Mouse (Mus musculus) hindbrain, postnatal 0 days (tissue): ENCODE data around the gene Zscan20. TPM values are rescaled to one million over a fixed set of nuclear protein-coding genes. Genes with fewer than 3 reads are reported as not detected.

ENCODE experiments used
- ATAC-seq: fragments of 200-750 bp; cut with Nextera tagmentation; 2 replicates; pipeline ENCODE4 v1.8.0; 2017; ENCODE audit warnings: mild to moderate bottlenecking, moderate TSS enrichment, moderate library complexity
- DNase-seq: peaks from one replicate; pipeline ENCODE4 v3.0.0-alpha.2; 2015; ENCODE audit warnings: low spot score
- H3K27ac ChIP-seq: fragments of 300-500 bp; sonication (generic); 2 replicates; pipeline ENCODE4 v1.5.1; 2014; ENCODE audit warnings: mild to moderate bottlenecking
- H3K27me3 ChIP-seq: fragments of 300-500 bp; sonication (generic); 2 replicates; pipeline ENCODE4 v1.6.1; 2014; ENCODE audit warnings: low read length, mixed read lengths; ENCODE audit not compliant: insufficient read depth
- H3K36me3 ChIP-seq: fragments of 300-500 bp; sonication (generic); 2 replicates; pipeline ENCODE4 v1.6.1; 2014; ENCODE audit warnings: low read length, mixed read lengths; ENCODE audit not compliant: insufficient read depth
- H3K4me1 ChIP-seq: fragments of 300-500 bp; sonication (generic); 2 replicates; pipeline ENCODE4 v1.6.1; 2014; ENCODE audit warnings: antibody characterized with exemption, low read length, mixed read lengths; ENCODE audit not compliant: insufficient read depth
- H3K4me2 ChIP-seq: fragments of 300-500 bp; sonication (generic); 2 replicates; pipeline ENCODE4 v1.6.1; 2014; ENCODE audit warnings: low read depth, mild to moderate bottlenecking, low read length, moderate library complexity, mixed read lengths
- H3K4me3 ChIP-seq: fragments of 300-500 bp; sonication (generic); 2 replicates; pipeline ENCODE4 v1.5.1; 2014; ENCODE audit warnings: low read length
- H3K9ac ChIP-seq: fragments of 300-500 bp; sonication (generic); replicated peaks from 2 replicates; pipeline ENCODE4 v1.6.1; 2014; ENCODE audit warnings: mild to moderate bottlenecking, low read length, moderate library complexity, mixed read lengths
- H3K9me3 ChIP-seq: fragments of 300-500 bp; sonication (generic); 2 replicates; pipeline ENCODE4 v1.6.1; 2016; ENCODE audit warnings: low read length, mixed read lengths
- CTCF ChIP-seq: IDR thresholded peaks from 2 replicates; pipeline ENCODE4 v1.5.1; 2016; ENCODE audit warnings: antibody characterized with exemption, control low read depth, low read depth
- WGBS: fragments of 180-500 bp; shearing (Covaris S2); extraction: QIAGEN DNeasy Blood & Tissue Kit; methylation state at CpG from one replicate; pipeline ENCODE4 v1.1.7; 2014; 5-methylcytosine and 5-hydroxymethylcytosine counted together
- polyA plus RNA-seq: library from polyadenylated mRNA; unstranded; fragments of >200 nt; fragmentation: Nextera tagmentation; extraction: Ambion mirVana; gene quantifications from 2 replicates; pipeline ENCODE4 v1.2.1, GENCODE M21; 2015
- total RNA-seq: library from RNA; depleted of rRNA; stranded (reverse); fragments of >200 nt; gene quantifications from 2 replicates; pipeline ENCODE4 v1.2.3, GENCODE M21; 2014; rRNA removed

The Zscan20 gene
- total RNA-seq, result 6.7 and 15.3 TPM in 2 replicates
- polyA plus RNA-seq, result 1.8 and 1.9 TPM in 2 replicates

- WGBS, result 1% methylated on average over 24 of the region's 24 CpGs
- peak within 1 kb of the TSS; percentile 51 for H3K9ac ChIP-seq
- peak; percentile 99 for DNase-seq
Observed at GRCm38 (mm10) chr4:128609925-128610402, at the start of gene Zscan20. Gene Zscan20, minus strand, starts transcription at chr4:128610098.

GRCm38 (mm10) chr4:128655446-128655845, 45.5 kb upstream of the Zscan20 start:
- no peaks in the 10 kb centered on the region for H3K36me3 ChIP-seq
- peak overlapping the region; percentile 74 for H3K27ac ChIP-seq
- no peaks in the 10 kb centered on the region for H3K9me3 ChIP-seq
- DNase-seq (peak; percentile 58), ATAC-seq (no peak)
- H3K4me2 ChIP-seq, result peak overlapping the region; percentile 73
- 5% methylated on average over 12 of the region's 12 CpGs for WGBS
- H3K4me3 ChIP-seq, result peak overlapping the region; percentile 58
- TF ChIP-seq CTCF, result no peak
- H3K9ac ChIP-seq, result peak overlapping the region; percentile 73
- peaks cover 4% of the 10 kb centered on the region; the same call in 1 of the 2 replicates for H3K4me1 ChIP-seq
- H3K27me3 ChIP-seq, result no peaks in the 10 kb centered on the region

More at GRCm38 (mm10) chr4:128609925-128610402, at the start of gene Zscan20:
- Histone ChIP-seq H3K27me3 (no peaks in the 10 kb centered on the region), H3K27ac (peak within 1 kb of the TSS; percentile 51; the same call in 1 of the 2 replicates), H3K4me2 (peak within 1 kb of the TSS; percentile 79), H3K4me3 (peak within 1 kb of the TSS; percentile 60), H3K36me3 (no peaks in the 10 kb centered on the region), H3K9me3 (no peaks in the 10 kb centered on the region), H3K4me1 (peaks cover 4% of the 10 kb centered on the region; the same call in 1 of the 2 replicates)
- ATAC-seq, result peak; percentile 98
- TF ChIP-seq CTCF, result peak; percentile 35; the same call in 1 of the 2 replicates

GRCm38 (mm10) chr4:128654505-128655381, 44.8 kb upstream of the Zscan20 start, which contains the start of gene Phc2:
Gene Phc2, plus strand, starts transcription at chr4:128654702.
- Histone ChIP-seq H3K36me3 (no peaks in the 10 kb centered on the region), H3K9me3 (no peaks in the 10 kb centered on the region), H3K9ac (peak within 1 kb of the TSS; percentile 73), H3K27ac (peak within 1 kb of the TSS; percentile 74), H3K27me3 (no peaks in the 10 kb centered on the region), H3K4me2 (peak within 1 kb of the TSS; percentile 73), H3K4me1 (peaks cover 4% of the 10 kb centered on the region; the same call in 1 of the 2 replicates), H3K4me3 (peak within 1 kb of the TSS; percentile 58)
- WGBS, result under 1% methylated on average over 77 of the region's 85 CpGs
- peak; percentile 27; the same call in 1 of the 2 replicates for TF ChIP-seq CTCF
- ATAC-seq (peak; percentile 97), DNase-seq (peak; percentile 97)

GRCm38 (mm10) chr4:128652584-128653298, 42.8 kb upstream of the Zscan20 start:
- Histone ChIP-seq H3K36me3 (no peaks in the 10 kb centered on the region), H3K27me3 (no peaks in the 10 kb centered on the region), H3K4me1 (peaks cover 4% of the 10 kb centered on the region; the same call in 1 of the 2 replicates), H3K9me3 (no peaks in the 10 kb centered on the region), H3K4me2 (no peak overlapping the region), H3K9ac (no peak overlapping the region), H3K4me3 (no peak overlapping the region), H3K27ac (0 out of 2 replicates have a peak overlapping the region, but pooled peaks have one; percentile 17)
- 38% methylated on average over 5 of the region's 5 CpGs for WGBS
- ATAC-seq (no peak), DNase-seq (no peak)
- TF ChIP-seq CTCF, result no peak

- ATAC-seq (no peak), DNase-seq (peak; percentile 73)
- H3K27me3 ChIP-seq, result no peaks in the 10 kb centered on the region
- no peak overlapping the region for H3K4me3 ChIP-seq
- no peak overlapping the region for H3K4me2 ChIP-seq
- TF ChIP-seq CTCF, result no peak
- H3K9me3 ChIP-seq, result no peaks in the 10 kb centered on the region
- H3K27ac ChIP-seq, result peak overlapping the region; percentile 27; the same call in 1 of the 2 replicates
- peaks cover 4% of the 10 kb centered on the region; the same call in 1 of the 2 replicates for H3K4me1 ChIP-seq
- H3K36me3 ChIP-seq, result no peaks in the 10 kb centered on the region
- 32% methylated on average over 3 of the region's 3 CpGs for WGBS
- no peak overlapping the region for H3K9ac ChIP-seq
Observed at GRCm38 (mm10) chr4:128651530-128651929, 41.6 kb upstream of the Zscan20 start.

- Histone ChIP-seq H3K4me3 (no peak overlapping the region), H3K27ac (no peak overlapping the region), H3K9ac (no peak overlapping the region), H3K36me3 (no peaks in the 10 kb centered on the region), H3K27me3 (no peaks in the 10 kb centered on the region), H3K4me2 (no peak overlapping the region), H3K4me1 (no peaks in the 10 kb centered on the region), H3K9me3 (no peaks in the 10 kb centered on the region)
- 54% methylated on average over 8 of the region's 8 CpGs for WGBS
- ATAC-seq (no peak), DNase-seq (no peak)
- TF ChIP-seq CTCF, result no peak
Observed at GRCm38 (mm10) chr4:128648567-128649255, 38.8 kb upstream of the Zscan20 start.
